Mouse (Mus musculus) hindbrain, embryonic 12.5 days (tissue): Measurements from ENCODE around the gene Lmbr1l. TPM values are rescaled to one million over a fixed set of nuclear protein-coding genes. Genes with fewer than 3 reads are reported as not detected.

Source experiments
- ATAC-seq: fragments of 200-750 bp; cut with Nextera tagmentation; 2 replicates; pipeline ENCODE4 v1.8.0; 2017; ENCODE audit warnings: moderate TSS enrichment; ENCODE audit not compliant: low FRiP score
- H3K27ac ChIP-seq: fragments of 300-500 bp; sonication (generic); 2 replicates; pipeline ENCODE4 v1.5.1; 2016; ENCODE audit warnings: mild to moderate bottlenecking
- H3K27me3 ChIP-seq: fragments of 300-500 bp; sonication (generic); 2 replicates; pipeline ENCODE4 v1.6.1; 2016; ENCODE audit warnings: mild to moderate bottlenecking
- H3K36me3 ChIP-seq: fragments of 300-500 bp; sonication (generic); 2 replicates; pipeline ENCODE4 v1.6.1; 2016; ENCODE audit warnings: mild to moderate bottlenecking
- H3K4me1 ChIP-seq: fragments of 300-500 bp; sonication (generic); 2 replicates; pipeline ENCODE4 v1.6.1; 2016
- H3K4me2 ChIP-seq: fragments of 300-500 bp; sonication (generic); replicated peaks from 2 replicates; pipeline ENCODE4 v1.6.1; 2016; ENCODE audit warnings: mild to moderate bottlenecking
- H3K4me3 ChIP-seq: fragments of 300-500 bp; sonication (generic); 2 replicates; pipeline ENCODE4 v1.5.1; 2016; ENCODE audit warnings: mild to moderate bottlenecking
- H3K9ac ChIP-seq: fragments of 300-500 bp; sonication (generic); 2 replicates; pipeline ENCODE4 v1.6.1; 2016; ENCODE audit warnings: mild to moderate bottlenecking, moderate library complexity
- H3K9me3 ChIP-seq: fragments of 300-500 bp; sonication (generic); replicated peaks from 2 replicates; pipeline ENCODE4 v1.6.1; 2016; ENCODE audit warnings: mild to moderate bottlenecking
- WGBS: fragments of 180-500 bp; shearing (Covaris S2); methylation state at CpG from one replicate; pipeline ENCODE4 v1.1.7; 2016; 5-methylcytosine and 5-hydroxymethylcytosine counted together
- polyA plus RNA-seq: library from polyadenylated mRNA; unstranded; fragments of >200 nt; fragmentation: Nextera tagmentation; extraction: Ambion mirVana; gene quantifications from 2 replicates; pipeline ENCODE4 v1.2.1, GENCODE M21; 2016

The Lmbr1l gene
- polyA plus RNA-seq, 1 experiment from 2014 or later: 39.2 TPM

DNA sequence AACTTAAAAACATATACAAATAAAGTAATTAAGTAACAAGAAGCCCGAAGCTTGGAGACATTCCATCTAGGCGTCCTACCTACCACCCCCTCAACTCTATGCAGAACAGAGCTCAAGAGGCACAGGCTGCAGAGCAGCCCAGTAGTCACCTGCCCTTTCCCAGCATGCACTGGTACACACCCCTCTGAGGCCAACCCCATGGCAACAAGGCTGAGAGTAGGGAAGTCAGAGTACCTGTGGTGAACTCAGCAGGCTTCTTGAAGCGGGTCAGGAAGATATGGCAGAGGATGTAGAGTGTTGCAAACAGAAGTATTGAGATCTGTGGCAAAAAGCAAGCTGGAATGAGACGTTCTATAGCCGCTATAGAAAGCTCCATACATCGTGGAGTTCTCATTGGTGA lies 3.1 kb downstream of the Lmbr1l start:
- H3K36me3 ChIP-seq: peaks cover 51% of the 10 kb centered on the region
- no peaks in the 10 kb centered on the region for H3K9me3 ChIP-seq
- peaks cover 27% of the 10 kb centered on the region for H3K4me1 ChIP-seq
- H3K9ac ChIP-seq: no peak overlapping the region
- no peak for ATAC-seq
- no peak overlapping the region for H3K4me3 ChIP-seq
- H3K4me2 ChIP-seq: no peak overlapping the region
- no peaks in the 10 kb centered on the region for H3K27me3 ChIP-seq
- 91% methylated on average over 6 of the region's 6 CpGs for WGBS
- H3K27ac ChIP-seq: no peak overlapping the region

DNA sequence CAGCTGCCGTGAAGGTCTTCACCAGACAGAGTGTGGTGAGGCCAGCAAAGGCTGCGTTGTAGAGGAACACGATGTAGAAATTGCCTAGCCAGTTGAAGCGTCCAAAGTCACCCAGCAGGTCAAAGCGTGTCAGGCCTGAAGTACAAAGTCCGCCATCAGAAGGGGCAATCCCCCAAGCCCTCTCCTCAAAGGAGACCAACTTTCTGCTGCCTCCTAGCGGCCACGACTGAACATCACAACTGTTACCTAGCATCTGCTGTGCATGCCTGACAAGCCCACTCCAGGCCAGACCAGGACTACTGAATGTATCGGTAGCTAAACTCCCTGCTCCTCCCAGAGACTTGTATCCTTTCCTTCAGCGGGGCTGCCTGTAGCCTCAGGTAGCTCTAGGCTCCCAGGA lies 13.3 kb downstream of the Lmbr1l start:
- 26% methylated on average over 10 of the region's 10 CpGs for WGBS
- H3K4me2 ChIP-seq: no peak overlapping the region
- H3K9me3 ChIP-seq: no peaks in the 10 kb centered on the region
- ATAC-seq: no peak
- H3K9ac ChIP-seq: 0 out of 2 replicates have a peak overlapping the region, but pooled peaks have one; percentile 10
- H3K36me3 ChIP-seq: peaks cover 68% of the 10 kb centered on the region
- no peaks in the 10 kb centered on the region for H3K4me1 ChIP-seq
- H3K27me3 ChIP-seq: peaks cover 10% of the 10 kb centered on the region
- no peak overlapping the region for H3K27ac ChIP-seq
- no peak overlapping the region for H3K4me3 ChIP-seq

- WGBS: 83% methylated on average over 2 of the region's 2 CpGs
These were observed 15.4 kb downstream of the Lmbr1l start for GRCm38 (mm10) chr15:98902600-98902999.

GRCm38 (mm10) chr15:98901530-98901929 lies 16.5 kb downstream of the Lmbr1l start:
- no peak overlapping the region for H3K4me3 ChIP-seq
- H3K4me1 ChIP-seq: peaks cover 14% of the 10 kb centered on the region
- ATAC-seq: no peak
- no peak overlapping the region for H3K4me2 ChIP-seq
- WGBS: 62% methylated on average over 1 of the region's 1 CpGs
- H3K36me3 ChIP-seq: peaks cover 37% of the 10 kb centered on the region
- no peak overlapping the region for H3K9ac ChIP-seq
- peaks cover 41% of the 10 kb centered on the region for H3K27me3 ChIP-seq
- no peaks in the 10 kb centered on the region for H3K9me3 ChIP-seq
- H3K27ac ChIP-seq: no peak overlapping the region

More at GRCm38 (mm10) chr15:98902600-98902999, 15.4 kb downstream of the Lmbr1l start:
- Histone ChIP-seq H3K36me3 (peaks cover 47% of the 10 kb centered on the region), H3K9me3 (no peaks in the 10 kb centered on the region), H3K27ac (no peak overlapping the region), H3K4me1 (peaks cover 11% of the 10 kb centered on the region), H3K4me2 (no peak overlapping the region), H3K27me3 (peaks cover 30% of the 10 kb centered on the region), H3K4me3 (no peak overlapping the region), H3K9ac (no peak overlapping the region)
- no peak for ATAC-seq

GRCm38 (mm10) chr15:98897928-98898800 lies 19.9 kb downstream of the Lmbr1l start, which contains the start of gene Dhh:
Dhh (minus strand) TSS chr15:98898540.
- Histone ChIP-seq H3K4me1 (peaks cover 43% of the 10 kb centered on the region), H3K27me3 (peaks cover 75% of the 10 kb centered on the region), H3K4me3 (peak within 1 kb of the TSS; percentile 25), H3K36me3 (peaks cover 5% of the 10 kb centered on the region), H3K9me3 (no peaks in the 10 kb centered on the region), H3K27ac (no peak within 1 kb of the TSS), H3K4me2 (peak within 1 kb of the TSS; percentile 45), H3K9ac (no peak within 1 kb of the TSS)
- WGBS: 1% methylated on average over 41 of the region's 41 CpGs
- ATAC-seq: no peak

- Histone ChIP-seq H3K4me1 (peaks cover 43% of the 10 kb centered on the region), H3K9ac (no peak overlapping the region), H3K36me3 (no peaks in the 10 kb centered on the region)
These were observed 20.5 kb downstream of the Lmbr1l start for GRCm38 (mm10) chr15:98897495-98897894.

DNA sequence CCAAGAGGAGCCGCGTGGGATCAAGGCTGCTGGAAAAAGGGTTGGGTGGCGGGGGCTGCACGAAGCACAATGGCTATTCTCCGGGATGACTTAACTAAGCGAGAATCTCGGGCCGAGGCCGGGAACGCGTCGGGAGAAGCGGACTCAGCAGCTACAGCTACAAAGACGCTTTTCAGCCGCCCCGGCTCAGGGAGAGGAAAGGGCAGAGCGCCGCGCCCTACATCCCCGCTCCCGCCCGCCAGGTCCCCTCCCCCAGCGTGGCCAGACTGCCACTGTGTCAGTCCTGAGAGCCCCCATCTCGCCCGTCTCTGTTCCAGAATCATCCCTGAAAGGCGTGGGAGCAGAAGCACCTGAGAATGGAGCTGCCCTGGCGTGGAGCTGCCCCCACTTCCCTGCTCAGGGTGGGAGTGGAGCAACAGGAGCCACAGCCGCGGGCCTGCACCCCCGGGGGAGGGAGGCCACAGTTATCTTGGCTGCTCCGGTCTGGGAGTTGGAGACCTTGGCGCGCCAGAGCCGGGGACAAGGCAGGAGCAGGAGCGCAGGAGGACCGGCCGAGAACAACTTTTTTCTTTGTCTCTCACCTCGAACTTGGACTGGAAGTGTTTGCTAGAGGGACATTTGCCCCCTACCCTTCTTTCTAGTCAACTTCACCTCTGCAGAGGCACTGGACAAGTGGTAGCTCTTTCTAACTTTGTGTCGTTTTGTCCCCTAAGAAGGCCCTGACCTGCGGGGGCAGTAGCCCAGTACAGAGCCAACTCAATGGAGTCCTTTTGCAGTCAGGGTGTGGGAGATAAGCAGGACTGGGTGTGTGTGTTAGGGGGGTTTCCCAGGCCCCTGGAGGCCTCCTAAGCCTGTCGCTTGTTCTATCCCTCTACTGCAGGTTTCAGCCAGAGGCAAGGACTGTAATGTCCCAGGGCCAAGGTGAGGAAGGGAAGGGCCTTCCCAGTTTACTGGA lies 22.1 kb downstream of the Lmbr1l start:
- H3K9me3 ChIP-seq: no peaks in the 10 kb centered on the region
- H3K4me2 ChIP-seq: peak overlapping the region; percentile 95
- 0 out of 2 replicates have a peak, but pooled peaks have one; percentile 42 for ATAC-seq
- H3K4me1 ChIP-seq: peaks cover 43% of the 10 kb centered on the region
- no peak overlapping the region for H3K27ac ChIP-seq
- under 1% methylated on average over 41 of the region's 41 CpGs for whole genome bisulfite sequencing
- H3K36me3 ChIP-seq: no peaks in the 10 kb centered on the region
- peak overlapping the region; percentile 37 for H3K9ac ChIP-seq
- peak overlapping the region; percentile 28 for H3K4me3 ChIP-seq
- H3K27me3 ChIP-seq: peaks cover 94% of the 10 kb centered on the region

More at GRCm38 (mm10) chr15:98897495-98897894, 20.5 kb downstream of the Lmbr1l start:
- Histone ChIP-seq H3K27ac (no peak overlapping the region), H3K4me3 (peak overlapping the region; percentile 25; the same call in 1 of the 2 replicates), H3K9me3 (no peaks in the 10 kb centered on the region), H3K4me2 (peak overlapping the region; percentile 45), H3K27me3 (peaks cover 81% of the 10 kb centered on the region)
- WGBS: 3% methylated on average over 10 of the region's 10 CpGs
- no peak for ATAC-seq

GRCm38 (mm10) chr15:98894746-98895634 lies 23.0 kb downstream of the Lmbr1l start:
- ATAC-seq: no peak
- peak overlapping the region; percentile 95 for H3K4me2 ChIP-seq
- WGBS: 2% methylated on average over 38 of the region's 38 CpGs

GRCm38 (mm10) chr15:98893940-98894745 lies 23.9 kb downstream of the Lmbr1l start, which contains the start of gene Rhebl1:
Rhebl1 (minus strand) TSS chr15:98894540.
- no peaks in the 10 kb centered on the region for H3K9me3 ChIP-seq
- peak within 1 kb of the TSS; percentile 95 for H3K4me2 ChIP-seq
- peaks cover 79% of the 10 kb centered on the region for H3K27me3 ChIP-seq
- peak within 1 kb of the TSS; percentile 53 for H3K9ac ChIP-seq
- peaks cover 43% of the 10 kb centered on the region for H3K4me1 ChIP-seq
- WGBS: under 1% methylated on average over 77 of the region's 77 CpGs
- H3K36me3 ChIP-seq: no peaks in the 10 kb centered on the region
- H3K4me3 ChIP-seq: peak within 1 kb of the TSS; percentile 45
- ATAC-seq: no peak
- no peak within 1 kb of the TSS for H3K27ac ChIP-seq

More at GRCm38 (mm10) chr15:98894746-98895634, 23.0 kb downstream of the Lmbr1l start:
- Histone ChIP-seq H3K27me3 (peaks cover 86% of the 10 kb centered on the region), H3K9ac (peak overlapping the region; percentile 37), H3K27ac (no peak overlapping the region), H3K4me3 (peak overlapping the region; percentile 45), H3K36me3 (no peaks in the 10 kb centered on the region), H3K9me3 (no peaks in the 10 kb centered on the region), H3K4me1 (peaks cover 43% of the 10 kb centered on the region)

DNA sequence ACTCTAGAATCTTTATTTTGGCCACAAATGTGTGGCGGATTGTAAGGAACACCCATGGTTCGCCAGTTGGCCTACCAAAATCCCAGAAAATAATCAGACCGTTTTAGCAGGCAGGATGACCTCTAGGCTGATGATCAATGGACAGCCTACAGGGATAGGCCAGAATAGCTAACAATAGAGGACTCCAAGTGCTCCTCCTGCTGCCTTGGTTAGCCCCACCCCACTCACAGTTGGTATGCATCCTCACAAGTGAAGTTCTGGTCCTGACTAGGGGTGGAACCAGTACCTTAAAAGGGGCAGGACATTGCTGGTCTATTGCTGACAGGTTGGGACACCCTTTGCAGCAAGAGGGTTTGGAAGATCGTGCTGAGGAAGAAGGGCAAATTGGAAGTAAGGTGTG lies 25.0 kb downstream of the Lmbr1l start:
- H3K27me3 ChIP-seq: peaks cover 68% of the 10 kb centered on the region
- 49% methylated on average over 4 of the region's 4 CpGs for WGBS

More for the DNA sequence above, 25.0 kb downstream of the Lmbr1l start:
- peaks cover 37% of the 10 kb centered on the region for H3K4me1 ChIP-seq
- ATAC-seq: no peak
- H3K4me2 ChIP-seq: no peak overlapping the region
- no peak overlapping the region for H3K4me3 ChIP-seq
- H3K36me3 ChIP-seq: no peaks in the 10 kb centered on the region
- H3K27ac ChIP-seq: no peak overlapping the region
- no peak overlapping the region for H3K9ac ChIP-seq
- no peaks in the 10 kb centered on the region for H3K9me3 ChIP-seq
